Mouse (Mus musculus) G1E (cell line): ENCODE measurements around the gene Plcb2. TPM values are rescaled to one million over a fixed set of nuclear protein-coding genes. Genes with fewer than 3 reads are reported as not detected.

Source experiments
- ATAC-seq: 2 replicates; pipeline ENCODE4 v1.8.0; 2016; ENCODE audit warnings: mild to moderate bottlenecking; ENCODE audit not compliant: insufficient number of reproducible peaks, poor library complexity, low FRiP score, severe bottlenecking; ENCODE audit errors: extremely low read depth
- DNase-seq: peaks from one replicate; pipeline ENCODE4 v3.0.0; 2012; ENCODE audit warnings: low spot score
- H3K27me3 ChIP-seq: 2 replicates; pipeline ENCODE4 v1.6.1; 2012; ENCODE audit warnings: mild to moderate bottlenecking, low read length, inconsistent platforms; ENCODE audit not compliant: insufficient read depth
- H3K36me3 ChIP-seq: replicated peaks from 2 replicates; pipeline ENCODE3; 2012; ENCODE audit warnings: mild to moderate bottlenecking, inconsistent platforms
- H3K4me1 ChIP-seq: 2 replicates; pipeline ENCODE4 v1.6.1; 2012; ENCODE audit warnings: low read depth, low read length, inconsistent platforms, mixed read lengths; ENCODE audit not compliant: insufficient read depth
- H3K4me3 ChIP-seq: 2 replicates; pipeline ENCODE4 v1.5.1; 2012; ENCODE audit warnings: low read depth, mild to moderate bottlenecking, inconsistent platforms, low read length, moderate library complexity, mixed read lengths
- H3K9me3 ChIP-seq: replicated peaks from 2 replicates; pipeline ENCODE4 v1.6.1; 2012; ENCODE audit warnings: inconsistent platforms
- CTCF ChIP-seq: IDR thresholded peaks from 2 replicates; pipeline ENCODE4 v1.5.1; 2012; ENCODE audit warnings: low read depth, low read length, inconsistent platforms, mixed read lengths
- GATA1 ChIP-seq: IDR thresholded peaks from 2 replicates; pipeline ENCODE4 v1.6.1; 2012; ENCODE audit warnings: borderline replicate concordance, low read length, inconsistent platforms, mixed read lengths
- GATA2 ChIP-seq: IDR thresholded peaks from 2 replicates; pipeline ENCODE4 v1.6.1; 2012; ENCODE audit warnings: low read depth, low read length, inconsistent platforms, borderline replicate concordance
- POLR2AphosphoS5 ChIP-seq: IDR thresholded peaks from 2 replicates; pipeline ENCODE4 v1.6.1; 2012; ENCODE audit warnings: low read depth, low read length, inconsistent platforms; ENCODE audit not compliant: insufficient replicate concordance
- TAL1 ChIP-seq: conservative IDR thresholded peaks from 2 replicates; pipeline ENCODE4 v1.6.1; 2012; ENCODE audit warnings: low read depth, low read length, inconsistent platforms, mixed read lengths
- polyA plus RNA-seq: library from polyadenylated mRNA; stranded (reverse); fragments of >175 nt; gene quantifications from 2 replicates; pipeline ENCODE4 v1.2.3, GENCODE M21; 2012
- total RNA-seq, 2 experiments: library from RNA; stranded (forward) in 1 of 2; stranded (reverse) in 1 of 2; fragments of 200-1000 nt in 1 of 2; fragments of >200 nt in 1 of 2; fragmentation: Nextera tagmentation in 1 of 2; gene quantifications; 2 replicates each; pipeline ENCODE4 v1.2.3; 2014 to 2017

Gene Plcb2
- total and polyA plus RNA-seq, 3 experiments, result 4.5 to 30.6 (median 8.5) TPM

DNA sequence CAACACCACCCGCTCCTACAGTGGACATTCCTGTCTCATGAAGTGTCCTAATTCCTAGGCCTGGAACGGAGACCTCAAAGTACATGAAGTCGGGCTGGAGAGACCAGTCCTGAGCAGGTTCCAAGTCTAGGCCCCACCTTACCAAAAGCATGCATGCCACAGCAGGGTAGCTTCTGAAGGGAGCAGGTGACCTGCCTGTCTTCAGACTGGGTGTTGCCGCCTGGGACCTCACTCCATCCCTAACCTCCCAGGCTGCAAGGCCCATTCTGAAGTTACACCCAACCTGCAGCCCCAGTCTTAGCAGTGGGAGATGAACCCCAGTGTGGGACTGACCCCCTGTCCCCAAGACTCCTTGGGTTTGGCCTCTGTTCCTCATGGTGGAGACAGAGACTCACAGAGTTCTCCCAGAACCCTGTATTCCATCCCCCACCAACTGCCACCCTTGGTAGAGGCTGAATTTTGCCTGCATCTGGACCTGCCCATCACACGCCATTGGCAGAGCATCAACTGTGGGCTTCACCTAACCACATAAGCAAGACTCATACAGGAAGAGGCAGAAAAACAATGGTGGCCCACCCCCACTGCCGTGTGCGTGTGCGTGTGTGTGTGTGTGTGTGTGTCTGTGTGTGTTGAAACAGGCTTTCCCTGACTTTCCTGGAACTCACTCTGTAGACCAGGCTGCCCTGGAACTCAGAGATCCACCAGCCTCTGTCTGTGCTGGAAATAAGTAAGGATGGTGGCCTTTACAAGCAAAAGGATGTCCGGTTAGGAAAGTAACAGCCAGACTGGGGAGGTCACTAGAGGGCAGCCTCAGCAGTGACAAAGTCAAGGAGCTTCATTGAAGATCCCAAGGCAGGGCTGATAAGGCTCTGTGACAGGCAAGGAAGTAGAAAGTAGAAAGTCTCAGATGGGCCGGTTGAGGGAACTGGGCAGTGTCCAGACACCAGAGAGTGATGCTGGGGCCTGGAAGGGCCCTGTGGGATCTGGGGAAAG is 38.1 kb upstream of the Plcb2 start:
- H3K36me3 ChIP-seq, result no peaks in the 10 kb centered on the region
- H3K27me3 ChIP-seq, result peaks cover 59% of the 10 kb centered on the region
- H3K4me1 ChIP-seq, result peaks cover 27% of the 10 kb centered on the region
- H3K4me3 ChIP-seq, result no peak overlapping the region
- DNase-seq, result no peak
- no peak for ATAC-seq
- no peak for TF ChIP-seq GATA2
- no peaks in the 10 kb centered on the region for H3K9me3 ChIP-seq

GRCm38 (mm10) chr2:118764875-118765274 is 36.6 kb upstream of the Plcb2 start:
- peaks cover 69% of the 10 kb centered on the region for H3K27me3 ChIP-seq
- H3K4me3 ChIP-seq, result no peak overlapping the region
- ATAC-seq, result no peak
- H3K4me1 ChIP-seq, result peaks cover 27% of the 10 kb centered on the region
- no peak for TF ChIP-seq GATA1
- TF ChIP-seq GATA2, result no peak
- H3K36me3 ChIP-seq, result no peaks in the 10 kb centered on the region
- DNase-seq, result no peak
- H3K9me3 ChIP-seq, result no peaks in the 10 kb centered on the region

GRCm38 (mm10) chr2:118764094-118764831 is 36.0 kb upstream of the Plcb2 start:
- H3K4me1 ChIP-seq, result peaks cover 33% of the 10 kb centered on the region
- H3K9me3 ChIP-seq, result no peaks in the 10 kb centered on the region
- DNase-seq (no peak), ATAC-seq (no peak)
- no peak for TF ChIP-seq GATA2
- peak; percentile 36 for TF ChIP-seq CTCF
- TF ChIP-seq TAL1, result no peak
- no peak overlapping the region for H3K4me3 ChIP-seq
- peaks cover 72% of the 10 kb centered on the region for H3K27me3 ChIP-seq
- no peaks in the 10 kb centered on the region for H3K36me3 ChIP-seq

DNA sequence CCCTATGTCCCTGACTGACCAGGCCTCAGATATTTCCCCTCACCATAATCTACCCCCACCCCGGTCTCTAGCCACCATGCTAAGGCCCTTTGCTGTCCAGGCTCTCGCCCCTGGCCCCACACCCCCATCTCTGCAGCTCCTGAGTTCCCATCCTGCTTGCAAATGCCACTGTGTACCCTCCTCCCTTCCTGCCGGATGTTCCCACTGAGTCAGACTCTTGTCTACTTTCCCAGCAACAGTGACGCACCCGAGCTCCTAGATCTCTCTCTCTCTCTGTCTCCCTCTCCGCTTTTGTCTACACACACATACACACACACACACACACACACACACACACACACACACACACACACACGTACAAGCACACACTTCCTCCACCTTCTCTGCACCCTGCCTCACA is 35.2 kb upstream of the Plcb2 start:
- TF ChIP-seq POLR2AphosphoS5 (no peak), TAL1 (no peak), GATA2 (no peak), GATA1 (no peak), CTCF (no peak)
- Histone ChIP-seq H3K4me3 (no peak overlapping the region), H3K36me3 (no peaks in the 10 kb centered on the region), H3K4me1 (peaks cover 36% of the 10 kb centered on the region), H3K9me3 (no peaks in the 10 kb centered on the region), H3K27me3 (peaks cover 77% of the 10 kb centered on the region)
- no peak for ATAC-seq
- no peak for DNase-seq

GRCm38 (mm10) chr2:118762784-118763148 is 34.5 kb upstream of the Plcb2 start:
- Histone ChIP-seq H3K36me3 (no peaks in the 10 kb centered on the region), H3K9me3 (no peaks in the 10 kb centered on the region), H3K4me1 (peaks cover 36% of the 10 kb centered on the region), H3K4me3 (no peak overlapping the region), H3K27me3 (peaks cover 84% of the 10 kb centered on the region)
- no peak for TF ChIP-seq GATA2
- TF ChIP-seq CTCF, result no peak
- TF ChIP-seq TAL1, result no peak
- no peak for TF ChIP-seq GATA1
- no peak for TF ChIP-seq POLR2AphosphoS5
- ATAC-seq (no peak), DNase-seq (no peak)

- TF ChIP-seq GATA2, result no peak
- no peak for TF ChIP-seq POLR2AphosphoS5
- TF ChIP-seq TAL1, result no peak
- TF ChIP-seq CTCF, result no peak
- TF ChIP-seq GATA1, result no peak
- peak; percentile 69 for DNase-seq
- ATAC-seq, result no peak
- no peaks in the 10 kb centered on the region for H3K9me3 ChIP-seq
- H3K36me3 ChIP-seq, result no peaks in the 10 kb centered on the region
- H3K27me3 ChIP-seq, result peaks cover 87% of the 10 kb centered on the region
- H3K4me3 ChIP-seq, result no peak within 1 kb of the TSS
- H3K4me1 ChIP-seq, result peaks cover 36% of the 10 kb centered on the region
These were observed 33.9 kb upstream of the Plcb2 start, which contains the start of gene Ccdc9b for GRCm38 (mm10) chr2:118761906-118762783. Gene Ccdc9b, minus strand, starts transcription at chr2:118762661.
